Mouse (Mus musculus): ENCODE data around the gene Pcx. TPM values are rescaled to one million over a fixed set of nuclear protein-coding genes. Genes with fewer than 3 reads are reported as not detected.

The Pcx gene
- polyA plus RNA-seq, 1 experiment: 59.7 TPM

DNA sequence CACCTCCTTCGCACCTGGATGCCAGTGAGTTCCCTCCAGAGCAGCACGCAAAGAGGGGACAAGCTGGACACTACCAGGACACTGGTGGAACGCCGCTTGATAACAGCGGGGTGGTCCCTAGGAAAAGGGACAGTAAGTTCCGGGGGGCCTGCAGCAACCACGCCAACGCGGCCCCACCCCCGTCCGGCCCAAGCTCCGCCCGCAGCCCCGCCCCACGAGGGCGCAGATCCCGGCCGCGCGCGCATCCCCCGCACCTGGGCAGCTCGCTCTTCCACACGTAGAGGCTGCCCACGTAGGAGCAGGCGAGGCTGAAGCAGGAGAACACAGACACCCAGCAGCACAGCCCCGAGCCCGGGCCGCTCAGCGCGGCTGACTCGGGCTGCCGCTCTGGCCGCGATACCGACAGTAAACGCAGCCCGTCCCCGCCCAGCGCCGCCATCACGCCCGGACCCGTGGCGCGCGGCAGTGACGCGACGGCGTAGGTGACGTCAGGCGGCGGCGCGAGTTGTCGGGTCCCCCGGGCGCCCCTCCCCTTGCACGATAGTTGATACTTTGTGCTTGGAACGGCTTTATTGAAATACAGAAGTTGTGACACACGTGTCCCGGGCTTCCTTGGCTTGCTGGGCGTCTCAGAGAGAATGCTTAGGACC lies 115.0 kb downstream of the Pcx start, which contains the start of gene Rce1:
Gene Rce1 (minus strand): TSS at position 463 of the 650 bp plus-strand sequence.
- Histone ChIP-seq H3K4me3 (replicated peaks; ENCODE audit: insufficient read depth, low read depth, low read length) (peak within 1 kb of the TSS; percentile 76), H3K27me3 (ENCODE audit: control insufficient read depth, insufficient read depth, low read length) (no peaks in the 10 kb centered on the region), H3K4me1 (ENCODE audit: control insufficient read depth, insufficient read depth, low read length) (no peaks in the 10 kb centered on the region; the same call in 1 of the 2 replicates), H3K27ac (ENCODE audit: insufficient read depth, low read length) (peak within 1 kb of the TSS; percentile 78)
- TF ChIP-seq CTCF (IDR thresholded peaks at IDR 0.05; ENCODE audit: borderline replicate concordance, insufficient read depth, low read depth, low read length): no peak
- TF ChIP-seq POLR2A (IDR thresholded peaks at IDR 0.05; ENCODE audit: borderline replicate concordance, insufficient read depth, low read length): peak; percentile 90
- under 1% methylated on average over 64 of the region's 64 CpGs for WGBS
- peak; percentile 90 to 93 for DNase-seq

- H3K4me1 ChIP-seq (ENCODE audit: control insufficient read depth, insufficient read depth, low read length): no peaks in the 10 kb centered on the region; the same call in 1 of the 2 replicates
- H3K4me3 ChIP-seq (replicated peaks; ENCODE audit: insufficient read depth, low read depth, low read length): peak overlapping the region; percentile 76
- peak overlapping the region; percentile 13; the same call in 1 of the 2 replicates for H3K27ac ChIP-seq (ENCODE audit: insufficient read depth, low read length)
- no peak for TF ChIP-seq CTCF (IDR thresholded peaks at IDR 0.05; ENCODE audit: borderline replicate concordance, insufficient read depth, low read depth, low read length)
- no peak for TF ChIP-seq POLR2A (IDR thresholded peaks at IDR 0.05; ENCODE audit: borderline replicate concordance, insufficient read depth, low read length)
- WGBS: under 1% methylated on average over 35 of the region's 35 CpGs
- H3K27me3 ChIP-seq (ENCODE audit: control insufficient read depth, insufficient read depth, low read length): no peaks in the 10 kb centered on the region
- DNase-seq: no peak
Observed at GRCm38 (mm10) chr19:4625829-4626535, 115.7 kb downstream of the Pcx start.

DNA sequence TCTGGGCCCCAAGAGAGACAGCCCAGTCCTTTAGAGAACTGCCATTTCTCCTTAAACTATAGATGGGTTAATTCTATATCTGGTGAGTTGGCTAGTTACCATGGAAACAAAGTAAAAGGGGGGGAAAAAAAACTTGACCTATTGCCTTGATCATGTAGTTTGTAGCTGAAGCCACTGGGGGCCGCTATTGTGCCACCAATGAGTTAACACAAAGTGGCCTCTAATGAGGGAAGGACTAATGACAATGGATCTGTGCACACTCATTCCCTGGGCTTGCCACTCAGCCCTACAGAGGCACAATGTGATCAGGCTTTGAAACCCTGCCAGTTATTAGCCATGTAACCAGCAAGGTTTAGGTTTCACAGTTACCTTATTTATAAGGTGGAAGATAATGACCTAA lies 118.5 kb downstream of the Pcx start:
- no peak overlapping the region for H3K27ac ChIP-seq (ENCODE audit: insufficient read depth, low read length)
- 0% methylated on average over 1 of the region's 1 CpGs for WGBS
- TF ChIP-seq POLR2A (IDR thresholded peaks at IDR 0.05; ENCODE audit: borderline replicate concordance, insufficient read depth, low read length): no peak
- TF ChIP-seq CTCF (IDR thresholded peaks at IDR 0.05; ENCODE audit: borderline replicate concordance, insufficient read depth, low read depth, low read length): peak; percentile 82
- DNase-seq: peak; percentile 76 to 81
- no peak overlapping the region for H3K4me3 ChIP-seq (replicated peaks; ENCODE audit: insufficient read depth, low read depth, low read length)
- no peaks in the 10 kb centered on the region for H3K27me3 ChIP-seq (ENCODE audit: control insufficient read depth, insufficient read depth, low read length)
- no peaks in the 10 kb centered on the region; the same call in 1 of the 2 replicates for H3K4me1 ChIP-seq (ENCODE audit: control insufficient read depth, insufficient read depth, low read length)

- no peak for TF ChIP-seq POLR2A (IDR thresholded peaks at IDR 0.05; ENCODE audit: borderline replicate concordance, insufficient read depth, low read length)
- TF ChIP-seq CTCF (IDR thresholded peaks at IDR 0.05; ENCODE audit: borderline replicate concordance, insufficient read depth, low read depth, low read length): no peak
- DNase-seq: no peak
- Histone ChIP-seq H3K4me3 (replicated peaks; ENCODE audit: insufficient read depth, low read depth, low read length) (no peak overlapping the region), H3K27ac (ENCODE audit: insufficient read depth, low read length) (no peak overlapping the region), H3K4me1 (ENCODE audit: control insufficient read depth, insufficient read depth, low read length) (no peaks in the 10 kb centered on the region), H3K27me3 (ENCODE audit: control insufficient read depth, insufficient read depth, low read length) (no peaks in the 10 kb centered on the region)
- WGBS: 53% methylated on average over 4 of the region's 4 CpGs
Observed at GRCm38 (mm10) chr19:4635986-4636385, 125.7 kb downstream of the Pcx start.

- no peak overlapping the region for H3K4me3 ChIP-seq (replicated peaks; ENCODE audit: insufficient read depth, low read depth, low read length)
- peak; percentile 73 to 74 for DNase-seq
- 38% methylated on average over 10 of the region's 10 CpGs for WGBS
- H3K27ac ChIP-seq (ENCODE audit: insufficient read depth, low read length): no peak overlapping the region
- no peak for TF ChIP-seq POLR2A (IDR thresholded peaks at IDR 0.05; ENCODE audit: borderline replicate concordance, insufficient read depth, low read length)
- TF ChIP-seq CTCF (IDR thresholded peaks at IDR 0.05; ENCODE audit: borderline replicate concordance, insufficient read depth, low read depth, low read length): peak; percentile 75
- no peaks in the 10 kb centered on the region for H3K27me3 ChIP-seq (ENCODE audit: control insufficient read depth, insufficient read depth, low read length)
- 0 out of 2 replicates have a peak, but pooled peaks cover 3% of the 10 kb centered on the region for H3K4me1 ChIP-seq (ENCODE audit: control insufficient read depth, insufficient read depth, low read length)
Observed at GRCm38 (mm10) chr19:4644271-4644670, 134.0 kb downstream of the Pcx start.

DNA sequence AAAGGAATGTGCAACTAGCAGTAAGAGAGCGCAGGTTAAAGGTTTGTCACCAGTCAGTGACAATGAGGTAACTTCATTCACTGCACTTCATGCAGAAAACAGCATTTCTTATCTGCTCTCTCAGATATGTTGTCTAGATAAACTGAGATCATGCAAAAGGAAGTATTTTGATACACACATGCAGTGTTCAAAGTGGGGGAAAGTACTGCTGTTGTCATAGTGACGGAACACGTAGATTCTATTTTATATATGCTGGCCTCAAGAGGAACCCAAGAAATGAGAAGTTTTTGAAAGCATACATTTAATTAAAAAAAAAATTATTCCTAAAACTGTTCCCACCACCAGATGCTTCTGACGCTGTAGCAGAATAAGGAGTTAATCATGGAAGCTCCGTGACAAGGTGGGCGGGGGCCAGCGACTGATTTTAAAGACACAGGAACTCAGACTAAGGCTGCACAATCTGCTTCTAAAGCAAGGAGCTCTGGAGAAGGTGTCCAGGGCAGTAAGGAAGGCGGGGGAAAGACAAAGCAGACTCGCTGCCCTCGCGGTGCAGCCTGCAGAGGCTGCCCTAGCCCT lies 136.7 kb downstream of the Pcx start:
- Histone ChIP-seq H3K4me1 (ENCODE audit: control insufficient read depth, insufficient read depth, low read length) (0 out of 2 replicates have a peak, but pooled peaks cover 3% of the 10 kb centered on the region), H3K27me3 (ENCODE audit: control insufficient read depth, insufficient read depth, low read length) (no peaks in the 10 kb centered on the region), H3K4me3 (replicated peaks; ENCODE audit: insufficient read depth, low read depth, low read length) (no peak overlapping the region), H3K27ac (ENCODE audit: insufficient read depth, low read length) (no peak overlapping the region)
- no peak for TF ChIP-seq CTCF (IDR thresholded peaks at IDR 0.05; ENCODE audit: borderline replicate concordance, insufficient read depth, low read depth, low read length)
- no peak for TF ChIP-seq POLR2A (IDR thresholded peaks at IDR 0.05; ENCODE audit: borderline replicate concordance, insufficient read depth, low read length)
- no peak for DNase-seq
- 69% methylated on average over 11 of the region's 11 CpGs for WGBS

DNA sequence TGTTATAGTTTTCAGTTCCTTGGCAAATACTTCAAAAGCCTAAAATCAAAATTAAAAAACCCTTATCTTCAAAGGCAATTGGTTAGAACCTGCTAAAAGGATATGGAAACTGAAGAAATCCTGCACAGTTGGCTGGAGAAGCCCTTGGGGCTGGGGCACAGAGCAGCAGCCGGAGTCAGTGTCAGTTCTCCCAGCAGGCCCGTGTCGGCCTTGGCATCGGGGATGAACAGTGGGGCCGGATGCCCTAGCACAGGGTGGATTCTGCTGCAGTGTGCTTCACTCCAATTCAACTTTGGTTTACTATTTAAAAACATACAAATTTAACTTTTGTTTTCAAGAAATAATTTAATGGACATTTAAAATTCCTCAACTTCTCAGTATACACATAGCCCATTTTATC lies 147.9 kb downstream of the Pcx start:
- no peak overlapping the region for H3K4me3 ChIP-seq (replicated peaks; ENCODE audit: insufficient read depth, low read depth, low read length)
- DNase-seq: peak; percentile 36 to 58
- H3K4me1 ChIP-seq (ENCODE audit: control insufficient read depth, insufficient read depth, low read length): peaks cover 3% of the 10 kb centered on the region; the same call in 1 of the 2 replicates
- H3K27ac ChIP-seq (ENCODE audit: insufficient read depth, low read length): no peak overlapping the region
- WGBS: 16% methylated on average over 5 of the region's 5 CpGs
- H3K27me3 ChIP-seq (ENCODE audit: control insufficient read depth, insufficient read depth, low read length): no peaks in the 10 kb centered on the region
- TF ChIP-seq CTCF (IDR thresholded peaks at IDR 0.05; ENCODE audit: borderline replicate concordance, insufficient read depth, low read depth, low read length) (no peak), POLR2A (IDR thresholded peaks at IDR 0.05; ENCODE audit: borderline replicate concordance, insufficient read depth, low read length) (no peak)

All from cerebellum, adult 2 months (tissue).